Mouse (Mus musculus): ENCODE data around the gene 1700037H04Rik. TPM values are rescaled to one million over a fixed set of nuclear protein-coding genes. Genes with fewer than 3 reads are reported as not detected.
"Not testable (repeated sequence)": the region's sequence is repeated elsewhere in the genome, so short reads cannot be mapped to it uniquely, and the experiment has no call there.

Gene 1700037H04Rik
- polyA plus RNA-seq, 1 experiment from 2014 or later: 145 TPM

- 93% methylated on average over 5 of the region's 5 CpGs for WGBS
- Histone ChIP-seq H3K36me3 (no peaks in the 10 kb centered on the region), H3K4me1 (peaks cover 27% of the 10 kb centered on the region), H3K4me3 (peak overlapping the region; percentile 67), H3K9me3 (replicated peaks) (no peaks in the 10 kb centered on the region), H3K27me3 (ENCODE audit: low read depth, poor library complexity, severe bottlenecking) (peaks cover 33% of the 10 kb centered on the region), H3K27ac (replicated peaks) (peak overlapping the region; percentile 14; the same call in 1 of the 2 replicates)
- DNase-seq (ENCODE audit: low spot score): no peak
Observed at GRCm38 (mm10) chr2:131128211-131128610, 31.7 kb downstream of the 1700037H04Rik start.

DNA sequence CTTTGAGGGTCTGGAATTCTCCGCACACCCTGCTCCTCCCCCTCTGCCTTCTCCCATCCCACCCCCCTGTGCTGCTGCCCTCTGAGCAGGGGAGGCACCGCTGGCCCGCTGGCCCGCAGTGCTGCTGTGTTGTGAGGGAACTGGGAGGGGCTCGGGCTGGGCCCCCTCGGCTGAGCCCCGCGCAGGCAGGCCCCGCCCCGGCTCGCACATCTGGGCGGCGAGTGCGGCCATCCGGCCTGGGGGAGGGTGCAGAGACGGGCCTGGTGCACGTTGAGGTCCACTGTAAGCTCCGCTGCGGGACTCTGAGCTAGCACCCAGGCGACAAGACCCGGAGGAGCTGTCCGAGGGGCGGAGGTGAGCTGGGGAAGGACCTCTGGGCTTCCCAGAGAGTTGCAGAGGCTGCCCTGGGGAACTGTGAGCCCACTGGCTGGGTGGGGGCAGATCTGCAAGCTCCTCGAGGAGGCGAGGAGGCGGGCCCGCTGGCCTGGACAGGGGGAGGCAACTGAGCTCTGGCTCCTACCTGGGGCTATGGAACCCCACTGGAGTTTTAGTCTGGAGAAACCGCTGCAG is 32.6 kb downstream of the 1700037H04Rik start, which contains the start of gene Hspa12b:
Gene Hspa12b, plus strand, starts transcription at position 120 of the 570 bp plus-strand sequence.
- Histone ChIP-seq H3K36me3 (no peaks in the 10 kb centered on the region), H3K4me3 (peak within 1 kb of the TSS; percentile 67), H3K27me3 (ENCODE audit: low read depth, poor library complexity, severe bottlenecking) (peaks cover 33% of the 10 kb centered on the region), H3K9me3 (replicated peaks) (no peaks in the 10 kb centered on the region), H3K27ac (replicated peaks) (peak within 1 kb of the TSS; percentile 90), H3K4me1 (peaks cover 27% of the 10 kb centered on the region)
- WGBS: 2% methylated on average over 28 of the region's 28 CpGs
- peak; percentile 75 for DNase-seq (ENCODE audit: low spot score)

GRCm38 (mm10) chr2:131125964-131126815 is 33.7 kb downstream of the 1700037H04Rik start:
- H3K27me3 ChIP-seq (ENCODE audit: low read depth, poor library complexity, severe bottlenecking): peaks cover 33% of the 10 kb centered on the region
- H3K4me1 ChIP-seq: peaks cover 27% of the 10 kb centered on the region
- WGBS: 38% methylated on average over 9 of the region's 9 CpGs
- no peaks in the 10 kb centered on the region for H3K9me3 ChIP-seq (replicated peaks)
- peak overlapping the region; percentile 90 for H3K27ac ChIP-seq (replicated peaks)
- no peaks in the 10 kb centered on the region for H3K36me3 ChIP-seq
- no peak overlapping the region for H3K4me3 ChIP-seq
- no peak for DNase-seq (ENCODE audit: low spot score)

DNA sequence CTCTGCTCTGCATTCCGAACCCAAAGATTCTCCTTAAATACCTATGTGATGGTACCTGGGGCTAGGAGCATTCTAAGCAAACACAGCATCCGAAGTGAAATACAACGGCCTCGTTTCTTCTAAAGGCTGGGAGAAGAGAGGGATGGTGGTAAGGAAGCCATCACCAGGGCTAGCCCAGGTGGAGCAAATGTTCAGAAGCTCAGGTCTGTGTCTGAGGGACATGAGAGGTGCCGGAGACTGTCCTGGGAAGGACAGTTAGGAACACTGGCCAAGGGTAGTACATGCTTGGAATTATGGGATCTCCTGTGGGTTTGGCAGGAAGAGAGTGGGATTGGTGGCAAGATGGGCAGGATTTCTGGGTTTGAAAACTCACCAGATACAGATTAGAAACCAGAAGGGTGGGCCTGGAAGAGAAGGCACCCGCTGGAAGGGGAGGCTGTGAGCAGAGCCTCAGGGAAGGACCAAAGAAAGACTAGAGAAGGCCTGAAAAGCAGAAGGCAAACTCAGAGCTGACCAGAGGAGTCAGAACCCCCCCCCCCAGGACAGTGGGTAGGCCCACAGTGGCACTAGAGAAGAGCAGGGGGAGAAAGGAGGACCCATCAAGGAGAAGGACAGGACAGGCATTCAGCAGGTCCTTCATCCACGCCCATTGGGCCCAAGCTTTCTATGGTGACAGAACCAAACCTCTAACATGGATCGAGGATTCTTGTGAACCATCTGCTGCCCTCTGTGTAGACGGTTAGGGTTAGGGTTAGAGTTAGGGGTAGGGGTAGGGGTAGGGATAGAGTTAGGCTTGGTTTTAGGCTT is 34.5 kb downstream of the 1700037H04Rik start:
- Histone ChIP-seq H3K4me3 (no peak overlapping the region), H3K27ac (replicated peaks) (no peak overlapping the region; the same call in 1 of the 2 replicates), H3K4me1 (peaks cover 27% of the 10 kb centered on the region), H3K9me3 (replicated peaks) (no peaks in the 10 kb centered on the region), H3K27me3 (ENCODE audit: low read depth, poor library complexity, severe bottlenecking) (peaks cover 33% of the 10 kb centered on the region), H3K36me3 (no peaks in the 10 kb centered on the region)
- DNase-seq (ENCODE audit: low spot score): no peak
- 86% methylated on average over 9 of the region's 9 CpGs for WGBS

DNA sequence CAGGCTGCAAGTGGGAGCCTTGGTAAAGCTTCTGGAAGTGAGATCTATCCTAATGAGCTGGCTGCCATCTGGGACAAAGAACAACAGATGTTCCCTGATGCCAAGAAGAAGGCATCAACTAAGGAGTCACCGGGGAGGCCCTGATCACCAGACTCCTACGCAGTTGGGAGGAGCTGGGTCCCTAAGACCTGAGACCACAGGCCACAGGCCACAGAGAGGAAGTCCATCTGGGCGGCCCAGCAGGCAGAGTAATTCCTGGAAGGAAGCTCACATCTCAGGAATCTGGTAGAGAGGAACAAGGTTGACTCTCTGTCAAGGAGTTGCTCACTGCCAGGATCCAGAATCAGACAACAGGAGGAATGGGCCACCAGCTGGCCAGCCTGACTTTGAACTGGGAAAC is 35.7 kb downstream of the 1700037H04Rik start:
- Histone ChIP-seq H3K36me3 (no peaks in the 10 kb centered on the region), H3K27ac (replicated peaks) (no peak overlapping the region)
- 80% methylated on average over 3 of the region's 3 CpGs for WGBS

GRCm38 (mm10) chr2:131118968-131119574 is 40.8 kb downstream of the 1700037H04Rik start:
- 74% methylated on average over 2 of the region's 2 CpGs for WGBS
- H3K36me3 ChIP-seq: no peaks in the 10 kb centered on the region
- no peaks in the 10 kb centered on the region for H3K4me1 ChIP-seq
- no peaks in the 10 kb centered on the region for H3K9me3 ChIP-seq (replicated peaks)
- DNase-seq (ENCODE audit: low spot score): no peak
- H3K27ac ChIP-seq (replicated peaks): no peak overlapping the region
- no peaks in the 10 kb centered on the region for H3K27me3 ChIP-seq (ENCODE audit: low read depth, poor library complexity, severe bottlenecking)
- H3K4me3 ChIP-seq: no peak overlapping the region

More for the DNA sequence above, 35.7 kb downstream of the 1700037H04Rik start:
- H3K4me3 ChIP-seq: no peak overlapping the region
- DNase-seq (ENCODE audit: low spot score): no peak
- peaks cover 33% of the 10 kb centered on the region for H3K27me3 ChIP-seq (ENCODE audit: low read depth, poor library complexity, severe bottlenecking)
- H3K9me3 ChIP-seq (replicated peaks): no peaks in the 10 kb centered on the region
- H3K4me1 ChIP-seq: peaks cover 27% of the 10 kb centered on the region

GRCm38 (mm10) chr2:131105989-131106388 is 53.9 kb downstream of the 1700037H04Rik start:
- H3K27me3 ChIP-seq (ENCODE audit: low read depth, poor library complexity, severe bottlenecking): no peaks in the 10 kb centered on the region
- no peak overlapping the region for H3K4me3 ChIP-seq
- no peak overlapping the region for H3K27ac ChIP-seq (replicated peaks)
- WGBS: 92% methylated on average over 5 of the region's 5 CpGs
- H3K4me1 ChIP-seq: no peaks in the 10 kb centered on the region
- H3K36me3 ChIP-seq: no peaks in the 10 kb centered on the region
- DNase-seq (ENCODE audit: low spot score): no peak
- no peaks in the 10 kb centered on the region for H3K9me3 ChIP-seq (replicated peaks)

GRCm38 (mm10) chr2:131105061-131105460 is 54.8 kb downstream of the 1700037H04Rik start:
- not testable (repeated sequence) for H3K27me3 ChIP-seq (ENCODE audit: low read depth, poor library complexity, severe bottlenecking); H3K4me1 ChIP-seq; H3K36me3 ChIP-seq; H3K9me3 ChIP-seq (replicated peaks); DNase-seq (ENCODE audit: low spot score); H3K27ac ChIP-seq (replicated peaks); H3K4me3 ChIP-seq
- 69% methylated on average over 4 of the region's 4 CpGs for WGBS

DNA sequence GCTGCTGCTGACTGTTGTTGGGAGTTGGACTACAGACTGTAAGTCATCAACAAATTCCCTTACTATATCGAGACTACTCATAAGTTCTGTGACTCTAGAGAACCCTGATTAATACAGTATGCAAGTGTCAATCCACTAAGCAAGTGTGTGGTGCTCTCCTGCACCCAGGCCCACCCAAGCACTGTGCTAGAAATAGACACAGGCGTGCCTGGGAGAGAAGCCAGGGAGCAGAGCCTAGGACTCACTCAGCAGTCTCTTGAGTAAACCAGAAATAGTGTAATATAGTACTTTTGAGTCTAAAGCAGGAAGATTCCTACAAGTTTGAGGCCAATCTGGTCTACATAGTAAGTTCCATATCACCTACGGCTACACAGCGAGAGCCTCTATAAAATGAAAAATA is 55.9 kb downstream of the 1700037H04Rik start:
- Histone ChIP-seq H3K36me3 (no peaks in the 10 kb centered on the region), H3K27ac (replicated peaks) (no peak overlapping the region), H3K4me3 (no peak overlapping the region), H3K27me3 (ENCODE audit: low read depth, poor library complexity, severe bottlenecking) (no peaks in the 10 kb centered on the region), H3K4me1 (no peaks in the 10 kb centered on the region), H3K9me3 (replicated peaks) (no peaks in the 10 kb centered on the region)
- DNase-seq (ENCODE audit: low spot score): no peak
- 89% methylated on average over 4 of the region's 4 CpGs for WGBS

DNA sequence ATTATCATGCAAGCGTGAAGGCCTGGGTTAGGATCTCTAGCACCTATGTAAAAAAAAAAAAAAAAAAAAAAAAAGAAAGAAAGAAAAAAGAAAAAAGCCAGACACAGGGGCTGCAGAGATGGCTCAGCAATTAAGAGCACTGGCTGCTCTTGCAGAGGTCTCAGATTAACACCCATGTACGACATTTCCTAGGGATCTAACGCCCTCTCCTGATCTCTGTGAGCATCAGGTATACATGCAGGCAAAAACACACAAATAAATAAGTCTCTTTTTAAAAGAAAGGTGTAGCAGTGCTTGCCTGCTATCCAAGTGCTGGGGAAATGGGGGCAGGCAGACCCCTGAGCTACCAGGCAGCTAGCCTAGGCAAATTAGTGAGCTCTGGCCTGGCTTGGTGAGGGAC is 58.4 kb downstream of the 1700037H04Rik start:
- Histone ChIP-seq H3K9me3 (replicated peaks) (no peaks in the 10 kb centered on the region), H3K4me3 (no peak overlapping the region), H3K36me3 (no peaks in the 10 kb centered on the region), H3K27me3 (ENCODE audit: low read depth, poor library complexity, severe bottlenecking) (no peaks in the 10 kb centered on the region), H3K27ac (replicated peaks) (no peak overlapping the region), H3K4me1 (peaks cover 3% of the 10 kb centered on the region)
- no peak for DNase-seq (ENCODE audit: low spot score)
- 48% methylated on average over 3 of the region's 3 CpGs for WGBS

DNA sequence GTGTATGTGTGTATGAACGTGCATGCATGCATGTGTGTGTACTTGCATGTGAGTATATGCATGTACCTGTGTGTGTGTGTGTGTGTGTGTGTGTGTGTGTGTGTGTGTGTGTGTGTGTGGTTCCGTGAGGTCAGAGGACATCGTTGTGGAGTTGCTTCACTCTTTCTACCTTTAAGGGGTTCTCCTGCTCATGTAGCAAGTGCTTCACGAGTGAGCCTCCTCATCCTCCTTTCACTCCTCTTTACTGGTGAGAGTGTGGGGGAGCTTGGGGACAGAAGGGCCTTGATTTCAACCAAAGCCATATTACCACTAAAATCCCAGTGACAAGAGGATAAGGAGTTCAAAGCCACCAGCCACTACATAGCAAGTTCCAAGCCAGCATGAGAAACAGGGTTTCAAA is 62.8 kb downstream of the 1700037H04Rik start:
- no peak overlapping the region for H3K4me3 ChIP-seq
- H3K9me3 ChIP-seq (replicated peaks): no peaks in the 10 kb centered on the region
- no peaks in the 10 kb centered on the region for H3K36me3 ChIP-seq
- no peak overlapping the region for H3K27ac ChIP-seq (replicated peaks)
- 81% methylated on average over 4 of the region's 4 CpGs for WGBS
- H3K27me3 ChIP-seq (ENCODE audit: low read depth, poor library complexity, severe bottlenecking): no peaks in the 10 kb centered on the region
- DNase-seq (ENCODE audit: low spot score): no peak
- peaks cover 11% of the 10 kb centered on the region for H3K4me1 ChIP-seq

Measured in midbrain, embryonic 10.5 days (tissue).